In genomic region chr9:45317635-45318034, GRCm38 (mm10) we compare ENCODE assay signal across 14 mouse cellular contexts. TPM values are rescaled to one million over a fixed set of nuclear protein-coding genes. Genes with fewer than 3 reads are reported as not detected.
A peak's percentile ranks its signal among the peaks of the same experiment; 100 is the strongest.
DNase-seq lines count a peak whose midpoint lies in the region; ATAC-seq and TF ChIP-seq lines count a peak whose summit lies in the region.
"Had no signal": no experiment of that assay in that cellular context is flagged by ENCODE, and none has a peak within 500 bp of the region (broad histone marks: within the 10 kb centered on the region; RNA-seq: fewer than 3 reads in every experiment).

No protein-coding gene starts in this region.

- no peak overlapping the region for H3K4me3 ChIP-seq in hindbrain, postnatal 0 days (ENCODE audit: low read length)
- no peak overlapping the region for H3K4me3 ChIP-seq in hindbrain, embryonic 12.5 days
- H3K4me3 ChIP-seq: heart, adult 2 months; hindbrain, embryonic 15.5 days had no signal

- no peak overlapping the region for H3K9ac ChIP-seq in hindbrain, postnatal 0 days (replicated peaks; ENCODE audit: low read length)
- H3K9ac ChIP-seq in hindbrain, embryonic 12.5 days: no peak overlapping the region
- H3K9ac ChIP-seq: hindbrain, embryonic 15.5 days had no signal

- no peaks in the 10 kb centered on the region for H3K27me3 ChIP-seq in hindbrain, postnatal 0 days (ENCODE audit: insufficient read depth, low read length)
- H3K27me3 ChIP-seq in hindbrain, embryonic 12.5 days: peaks cover 10% of the 10 kb centered on the region; the same call in 1 of the 2 replicates
- H3K27me3 ChIP-seq: hindbrain, embryonic 15.5 days had no signal

- H3K4me1 ChIP-seq in hindbrain, postnatal 0 days (ENCODE audit: insufficient read depth, low read length): no peaks in the 10 kb centered on the region
- H3K4me1 ChIP-seq in hindbrain, embryonic 12.5 days: no peaks in the 10 kb centered on the region
- H3K4me1 ChIP-seq: hindbrain, embryonic 15.5 days had no signal

- 46% methylated on average over 3 of the region's 3 CpGs for WGBS in hindbrain, postnatal 0 days
- WGBS in hindbrain, embryonic 12.5 days: 87% methylated on average over 3 of the region's 3 CpGs

- ATAC-seq in hindbrain, postnatal 0 days: peak; percentile 59; the same call in 1 of the 2 replicates
- no peak for ATAC-seq in hindbrain, embryonic 12.5 days (ENCODE audit: low FRiP score)

- H3K27ac ChIP-seq in hindbrain, postnatal 0 days: no peak overlapping the region
- H3K27ac ChIP-seq in hindbrain, embryonic 12.5 days: no peak overlapping the region
- H3K27ac ChIP-seq: heart, adult 2 months; hindbrain, embryonic 15.5 days had no signal

- H3K4me2 ChIP-seq in hindbrain, postnatal 0 days (ENCODE audit: low read depth, low read length): no peak overlapping the region
- H3K4me2 ChIP-seq in hindbrain, embryonic 12.5 days (replicated peaks): no peak overlapping the region
- H3K4me2 ChIP-seq: hindbrain, embryonic 15.5 days; liver, embryonic 11.5 days; midbrain, embryonic 11.5 days had no signal

- peak; percentile 52 for DNase-seq in adrenal gland, adult 2 months
- no peak for DNase-seq in adrenal gland, adult 8-10 months
- peak; percentile 57 for DNase-seq in hindbrain, postnatal 0 days (ENCODE audit: low spot score)
- DNase-seq in Muller cell, postnatal 12 days (ENCODE audit: inconsistent ontology term): peak; percentile 14
- DNase-seq in lung, postnatal 10 days: peak; percentile 72
- no peak for DNase-seq in frontal cortex, postnatal 36 days (ENCODE audit: low spot score in 2 of 2)
- no peak for DNase-seq in B cell, adult 2 months
- DNase-seq: right cerebral cortex, postnatal 4 days; thymus, adult 2 months had no signal

- H3K9me3 ChIP-seq in hindbrain, postnatal 0 days (ENCODE audit: low read length): no peaks in the 10 kb centered on the region
- H3K9me3 ChIP-seq in hindbrain, embryonic 12.5 days (replicated peaks): no peaks in the 10 kb centered on the region
- H3K9me3 ChIP-seq: hindbrain, embryonic 15.5 days had no signal

- no peaks in the 10 kb centered on the region for H3K36me3 ChIP-seq in hindbrain, postnatal 0 days (ENCODE audit: insufficient read depth, low read length)
- no peaks in the 10 kb centered on the region for H3K36me3 ChIP-seq in hindbrain, embryonic 12.5 days
- H3K36me3 ChIP-seq: hindbrain, embryonic 15.5 days had no signal

- no peak for TF ChIP-seq CTCF in hindbrain, postnatal 0 days (IDR thresholded peaks at IDR 0.05; ENCODE audit: low read depth)

RNA-seq across cellular contexts. Expression of gene Tmprss13, which starts 1.3 kb away (rescaled TPM):
- under 1 TPM; 0.26 to 0.73 TPM for total RNA-seq in adrenal gland, adult 2 months (2021)
- 0.15 and 0.31 TPM in 2 replicates for polyA plus RNA-seq in adrenal gland, adult 2 months (2012; rRNA removed)
- total RNA-seq in adrenal gland, adult 8-10 months (2022): under 1 TPM; 0.18 to 0.87 (median 0.52) TPM
- 0.04 TPM in 1 of 2 replicates, not detected in the other for total RNA-seq in hindbrain, postnatal 0 days (2014; rRNA removed)
- polyA plus RNA-seq in hindbrain, postnatal 0 days (2015; fragmentation: Nextera tagmentation; extraction: Ambion mirVana): not detected in 2 replicates
- 0.06 TPM in 1 of 2 replicates, not detected in the other for polyA plus RNA-seq in hindbrain, embryonic 12.5 days (2016; fragmentation: Nextera tagmentation; extraction: Ambion mirVana)
- polyA plus RNA-seq: hindbrain, embryonic 15.5 days; midbrain, embryonic 11.5 days had no signal

RNA-seq across cellular contexts. Expression of gene Il10ra, which starts 48.7 kb away (rescaled TPM):
- 1 to 10 TPM; 2.3 to 3.7 TPM for total RNA-seq in adrenal gland, adult 2 months (2021)
- polyA plus RNA-seq in adrenal gland, adult 2 months (2012; rRNA removed): 3.1 and 3.6 TPM in 2 replicates
- 1 to 10 TPM; 4.3 to 5.5 (median 5.3) TPM for total RNA-seq in adrenal gland, adult 8-10 months (2022)
- total RNA-seq in hindbrain, postnatal 0 days (2014; rRNA removed): 1.4 and 1.5 TPM in 2 replicates
- 0.70 and 0.83 TPM in 2 replicates for polyA plus RNA-seq in hindbrain, postnatal 0 days (2015; fragmentation: Nextera tagmentation; extraction: Ambion mirVana)
- polyA plus RNA-seq in hindbrain, embryonic 12.5 days (2016; fragmentation: Nextera tagmentation; extraction: Ambion mirVana): 0.31 and 0.54 TPM in 2 replicates

RNA-seq across cellular contexts. Expression of gene Fxyd6, which starts 52.4 kb away (rescaled TPM):
- total RNA-seq in adrenal gland, adult 2 months (2021): 100 to 1,000 TPM; 201 to 299 TPM
- 191 and 211 TPM in 2 replicates for polyA plus RNA-seq in adrenal gland, adult 2 months (2012; rRNA removed)
- 100 to 1,000 TPM; 307 to 396 (median 352) TPM for total RNA-seq in adrenal gland, adult 8-10 months (2022)
- total RNA-seq in hindbrain, postnatal 0 days (2014; rRNA removed): 461 and 490 TPM in 2 replicates
- 752 and 767 TPM in 2 replicates for polyA plus RNA-seq in hindbrain, postnatal 0 days (2015; fragmentation: Nextera tagmentation; extraction: Ambion mirVana)
- polyA plus RNA-seq in hindbrain, embryonic 12.5 days (2016; fragmentation: Nextera tagmentation; extraction: Ambion mirVana): 190 and 196 TPM in 2 replicates

Comparison
In these comparisons a context has a peak if more than half of its experiments do, and no peak if none do; other contexts are left out.
1. DNase-seq: peak in adrenal gland, adult 2 months (single experiment), hindbrain, postnatal 0 days (single experiment), Muller cell, postnatal 12 days (single experiment) and lung, postnatal 10 days (single experiment); none in adrenal gland, adult 8-10 months (single experiment), frontal cortex, postnatal 36 days (0 of 2) and B cell, adult 2 months (0 of 2).